Mouse (Mus musculus) cerebellum, adult (tissue): ENCODE measurements at regions not wholly inside any gene's neighbourhood (a gene's known extent, or its start where the extent isn't known, plus 50 kb on each side); places are given as distances from the start of the nearest gene placed in this dataset.

Experiments used
- ATAC-seq: cut with Nextera tagmentation; 2 replicates; pipeline ENCODE4 v1.9.2; 2017; ENCODE audit warnings: mild to moderate bottlenecking, moderate library complexity, mixed read lengths; ENCODE audit not compliant: insufficient number of reproducible peaks, low FRiP score, low TSS enrichment

DNA sequence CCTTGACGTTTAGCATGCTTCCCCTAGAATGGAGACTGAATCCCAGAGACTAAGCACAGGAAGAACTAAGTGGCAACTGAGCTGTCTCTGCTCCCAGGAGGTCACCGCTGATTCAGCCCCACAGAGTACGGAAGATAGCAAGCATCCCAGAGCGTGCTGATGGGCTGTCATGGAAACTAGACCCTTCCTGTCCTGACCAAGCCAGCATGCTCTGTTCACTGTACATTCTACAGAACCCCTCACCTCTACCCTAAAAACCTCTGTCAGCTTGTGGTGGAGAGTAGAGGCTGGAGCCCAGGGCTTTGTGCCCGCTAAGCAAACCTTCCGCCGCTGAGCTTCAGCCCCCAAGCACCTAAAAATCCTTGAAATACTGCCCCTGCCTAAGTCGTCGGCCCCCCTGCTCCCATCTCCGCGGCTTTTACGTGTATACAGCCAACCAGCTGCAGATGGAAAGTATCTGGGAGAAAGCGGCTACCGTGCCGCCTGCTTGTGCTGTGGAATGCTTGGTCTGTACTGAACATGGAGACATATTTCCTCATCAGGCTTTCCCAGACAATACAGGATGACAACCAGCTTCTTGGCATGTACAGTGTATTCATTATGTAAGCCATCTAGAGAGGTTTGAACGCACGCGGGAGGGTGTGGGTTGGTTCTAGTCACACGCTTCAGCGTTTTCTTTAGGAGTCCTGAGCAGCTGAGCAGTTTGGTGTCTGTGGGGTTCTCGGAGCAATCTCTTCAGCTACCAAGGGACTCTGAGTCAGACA lies 237.1 kb downstream of the Tshz3 start:
- ATAC-seq, result no peak

DNA sequence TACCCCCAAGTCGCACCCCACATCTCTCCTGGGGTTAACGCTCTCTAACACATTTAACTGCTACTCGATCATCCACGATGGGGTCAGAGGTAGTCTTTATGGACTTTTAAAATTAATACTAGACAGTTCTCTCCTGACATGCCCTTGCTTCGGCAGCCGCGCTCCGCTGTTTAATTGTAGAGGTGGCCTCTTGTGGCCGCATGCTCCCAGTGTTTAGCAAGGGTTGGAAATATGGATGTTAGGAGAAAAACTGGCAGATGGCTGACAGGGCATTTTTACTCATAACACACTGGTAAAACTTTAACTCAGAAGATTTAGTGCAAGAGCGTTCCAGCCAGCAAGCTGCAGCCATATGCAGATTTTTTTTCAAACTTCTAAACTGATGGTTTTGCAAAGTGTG lies 242.7 kb downstream of the Tshz3 start:
- no peak for ATAC-seq

DNA sequence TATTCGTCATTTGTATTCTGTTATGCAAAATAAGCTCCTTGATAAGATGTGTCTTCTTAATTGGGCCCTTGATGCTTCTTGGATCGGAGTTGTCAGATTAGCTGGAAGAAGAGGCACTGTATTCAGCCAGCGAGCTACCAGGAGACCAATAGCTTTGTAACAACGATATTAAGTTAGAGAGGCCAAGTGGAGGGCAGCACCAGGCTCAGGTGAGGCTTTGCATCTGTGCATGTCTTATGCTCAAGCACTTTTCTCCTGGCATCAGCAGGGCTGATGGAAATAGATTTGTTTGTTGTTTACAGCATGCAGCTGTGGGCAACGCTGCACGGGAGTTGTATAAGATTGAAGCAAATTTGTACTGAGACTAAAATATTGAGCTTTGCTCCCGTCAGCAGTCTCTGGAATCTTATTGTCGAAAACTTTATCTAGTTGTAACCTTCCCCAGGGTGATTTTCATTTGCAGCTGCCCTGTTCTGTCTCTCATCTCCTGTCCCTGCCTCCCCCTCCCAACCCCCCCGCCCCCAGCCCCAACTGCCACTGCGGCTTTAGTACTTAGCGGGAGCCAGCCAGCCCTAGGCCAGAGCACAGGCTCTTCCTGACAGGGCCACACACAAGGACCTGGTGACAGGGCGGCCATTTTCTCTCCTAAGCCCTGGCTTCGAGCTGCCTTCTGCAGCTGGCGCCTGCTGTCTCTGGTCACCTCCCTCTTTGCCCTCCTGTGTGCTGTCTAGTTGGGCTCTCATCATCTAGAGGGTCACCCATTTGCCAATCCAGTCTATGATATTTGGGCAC lies 247.3 kb downstream of the Tshz3 start:
- no peak for ATAC-seq

DNA sequence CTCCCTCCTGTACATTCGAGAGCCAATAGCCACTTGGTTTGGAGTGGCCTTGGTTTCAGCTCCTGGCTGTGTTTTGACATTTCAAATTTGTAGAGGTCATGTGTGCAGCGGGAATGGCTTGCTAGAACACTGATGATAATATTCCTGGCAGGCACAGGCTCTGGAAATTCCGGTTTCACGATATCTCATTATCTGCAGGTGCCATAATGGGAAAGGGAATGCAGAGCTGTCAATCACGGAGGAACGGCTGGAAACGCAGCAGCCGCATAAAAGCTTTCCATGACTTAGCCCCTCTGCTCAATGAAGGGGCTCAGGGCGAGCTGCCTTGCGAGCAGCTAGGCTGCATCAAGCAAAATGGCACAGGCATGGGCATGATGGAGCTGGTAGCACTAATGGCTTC lies 251.6 kb downstream of the Tshz3 start:
- no peak for ATAC-seq

DNA sequence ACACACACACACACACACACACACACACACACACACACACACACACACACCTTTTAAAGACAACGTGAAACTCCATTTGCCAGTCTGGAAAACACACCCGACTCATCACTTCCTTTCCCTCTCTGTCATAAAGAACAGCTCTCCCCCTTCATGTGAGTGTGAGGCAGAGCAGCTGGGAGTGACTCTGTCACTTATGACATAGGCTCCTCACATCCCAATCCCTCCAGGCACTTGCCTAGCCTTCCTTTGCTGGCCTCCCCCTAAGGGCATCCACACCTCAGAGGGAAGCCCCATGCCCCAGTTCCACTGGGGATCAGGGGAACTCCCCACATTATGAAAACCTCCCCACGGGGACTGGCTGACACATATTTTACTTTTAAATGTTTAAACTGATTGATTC lies 257.5 kb downstream of the Tshz3 start:
- no peak for ATAC-seq

DNA sequence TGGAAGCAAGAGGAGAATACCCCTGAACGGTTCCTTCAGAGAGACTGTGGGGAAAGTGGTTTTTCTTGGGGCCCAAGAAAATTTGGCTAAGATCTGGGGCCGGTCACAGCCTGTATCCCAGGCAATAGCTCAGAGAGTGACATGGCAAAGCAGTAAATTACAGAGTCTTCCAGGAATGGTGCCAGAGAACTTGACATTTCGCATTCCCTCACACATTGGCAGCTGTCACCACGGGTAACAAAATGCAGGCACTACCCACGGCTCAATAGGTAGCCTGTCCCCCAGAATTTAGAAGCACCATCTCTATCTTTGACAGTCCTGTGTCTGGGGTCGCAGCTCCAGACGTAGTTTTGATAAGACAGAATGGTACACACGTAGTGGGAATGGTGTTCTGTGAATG lies 260.3 kb downstream of the Tshz3 start:
- no peak for ATAC-seq

DNA sequence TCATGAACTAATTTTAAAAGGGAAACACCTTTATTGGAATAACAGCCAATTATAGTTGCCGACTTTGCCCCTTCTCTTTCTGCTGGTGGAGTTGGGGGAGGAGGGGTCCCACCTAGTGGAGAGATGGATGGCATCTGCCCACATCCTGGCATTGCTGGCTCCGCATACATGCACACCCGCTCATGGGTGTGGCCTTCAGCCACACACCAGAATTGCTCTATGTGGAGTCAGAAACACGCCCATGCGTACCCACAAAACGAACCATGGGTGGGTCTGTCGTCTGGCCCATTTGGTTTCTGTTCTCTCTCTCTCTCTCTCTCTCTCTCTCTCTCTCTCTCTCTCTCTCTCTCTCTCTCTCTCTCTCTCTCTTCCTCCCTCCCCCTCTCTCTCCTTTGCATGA lies 273.9 kb downstream of the Tshz3 start:
- ATAC-seq, result no peak

DNA sequence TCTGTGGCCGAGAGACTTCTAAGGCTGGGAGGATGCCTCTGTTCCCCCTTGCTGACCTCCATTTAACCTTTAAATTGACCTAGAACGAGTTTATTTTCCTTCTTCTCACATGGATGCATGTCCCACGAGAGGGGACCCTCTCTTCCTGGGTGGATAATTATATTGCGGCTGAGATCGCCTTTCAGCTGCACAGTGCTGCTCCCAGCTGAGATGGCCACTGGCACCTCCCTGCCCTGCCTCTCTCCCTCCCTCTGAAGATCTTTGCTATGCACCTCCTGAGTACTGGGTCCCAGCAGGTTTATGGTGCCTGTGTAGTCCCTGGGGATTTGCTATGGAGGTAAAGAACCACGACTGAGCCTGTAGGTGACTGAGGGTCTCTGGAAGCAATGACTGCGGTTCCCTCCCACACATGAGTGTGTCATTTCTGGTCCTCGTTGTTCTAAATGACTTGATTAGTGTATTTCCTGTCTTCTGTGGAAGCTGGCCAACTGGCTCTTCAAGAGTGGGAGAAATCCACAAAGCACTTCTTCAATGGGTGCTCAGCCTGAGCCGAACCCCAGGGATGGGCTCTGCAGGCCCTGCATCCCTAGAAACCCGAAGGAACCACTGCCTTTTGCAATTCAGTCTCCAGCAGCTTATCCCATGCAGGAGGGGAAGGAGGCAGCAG lies 275.9 kb downstream of the Tshz3 start:
- no peak for ATAC-seq

DNA sequence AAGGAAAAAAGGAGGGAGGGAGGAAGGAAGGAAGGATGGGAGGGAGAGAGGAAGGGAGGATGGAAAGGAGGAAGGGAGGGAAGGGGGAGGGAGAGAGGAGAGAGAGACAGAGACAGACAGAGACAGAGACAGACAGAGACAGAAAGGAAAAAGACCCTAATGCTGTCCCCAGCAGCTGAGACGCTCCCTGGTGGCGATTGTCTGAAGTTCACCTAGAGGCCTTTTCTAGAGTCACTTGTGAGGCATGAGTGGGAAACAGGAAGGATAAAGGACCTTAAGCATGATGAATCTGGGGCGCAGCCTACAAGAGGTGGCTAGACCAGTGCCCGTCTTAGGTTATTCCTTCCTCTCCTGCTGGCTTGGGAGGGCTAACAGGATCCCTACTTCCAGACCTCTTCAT lies 276.7 kb downstream of the Tshz3 start:
- no peak for ATAC-seq

DNA sequence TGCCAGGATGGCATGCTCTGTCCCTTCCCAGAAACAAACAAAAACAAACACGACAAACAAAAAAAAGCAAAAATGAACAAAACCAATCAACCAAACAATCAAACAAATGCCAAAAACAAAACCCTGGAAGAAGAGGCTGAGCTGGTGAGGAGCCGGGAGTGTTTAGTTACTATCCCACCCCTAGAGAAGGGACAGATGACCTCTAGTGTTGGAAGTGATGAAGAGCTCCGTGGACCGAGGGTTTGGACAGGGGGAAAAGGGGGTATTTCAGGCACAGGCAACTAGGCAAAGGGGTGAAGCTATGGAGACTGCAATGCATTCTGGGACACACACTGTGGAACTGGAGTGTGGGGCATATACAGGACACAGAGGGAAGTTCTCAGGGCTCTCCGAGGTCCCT lies 277.6 kb downstream of the Tshz3 start:
- 0 out of 2 replicates have a peak, but pooled peaks have one; percentile 26 for ATAC-seq

DNA sequence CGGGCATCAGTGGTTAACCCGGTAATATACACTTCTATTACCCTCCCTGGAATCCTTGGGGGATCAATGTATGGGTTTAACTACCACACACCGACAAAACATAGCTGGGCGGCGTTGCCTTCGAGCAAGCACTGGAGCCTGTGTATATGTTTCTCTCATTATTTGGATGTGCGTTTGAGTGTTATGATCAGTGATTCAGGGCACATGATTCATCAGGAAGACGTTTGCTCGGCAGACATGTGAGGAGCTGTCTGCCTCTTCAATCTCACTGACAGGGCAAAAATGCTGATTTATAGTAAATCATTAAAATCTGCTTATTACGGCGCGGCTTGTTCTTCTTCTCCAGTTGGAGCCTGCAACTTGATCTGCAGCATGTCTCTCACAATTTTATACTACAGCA lies 279.9 kb downstream of the Tshz3 start:
- no peak for ATAC-seq

DNA sequence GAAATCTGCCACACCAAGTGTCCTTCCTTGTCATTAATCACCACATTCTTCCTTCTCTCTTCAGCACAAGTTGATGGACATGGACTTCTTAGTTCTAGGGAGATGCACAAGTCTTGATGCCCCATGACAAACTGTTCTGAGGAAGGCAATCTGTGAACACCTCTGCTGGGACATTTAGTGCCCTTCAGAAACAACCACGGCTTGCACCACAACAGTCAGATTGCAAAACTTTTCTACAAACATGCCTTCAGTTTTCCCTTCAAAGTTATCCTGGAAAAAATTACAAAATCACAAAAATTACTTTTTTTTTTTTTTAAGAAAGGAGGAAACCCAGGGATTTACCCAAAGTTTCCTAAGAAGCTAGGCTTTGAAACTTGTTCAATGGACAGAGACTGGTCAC lies 291.5 kb downstream of the Tshz3 start:
- ATAC-seq, result no peak

DNA sequence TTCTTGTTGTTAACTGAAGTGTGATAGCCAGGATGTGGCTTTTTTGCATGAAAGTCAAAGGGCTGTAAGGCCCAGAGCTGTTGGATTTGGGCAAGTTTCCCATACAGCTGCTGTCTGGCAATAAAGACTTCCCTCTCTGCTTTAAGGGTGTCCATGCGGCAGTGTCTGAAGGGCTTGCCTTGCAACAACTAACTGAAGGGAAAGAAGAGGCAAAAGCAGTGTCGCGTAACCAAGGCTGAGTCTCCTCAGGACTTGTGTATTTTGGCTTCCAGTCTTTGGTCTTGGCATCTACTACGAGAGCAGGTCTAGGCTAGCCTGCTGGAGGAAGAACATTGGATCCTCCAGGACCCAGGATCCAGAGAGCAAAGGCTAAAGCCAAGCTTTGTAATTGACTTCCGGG lies 306.7 kb downstream of the Tshz3 start:
- ATAC-seq, result no peak

DNA sequence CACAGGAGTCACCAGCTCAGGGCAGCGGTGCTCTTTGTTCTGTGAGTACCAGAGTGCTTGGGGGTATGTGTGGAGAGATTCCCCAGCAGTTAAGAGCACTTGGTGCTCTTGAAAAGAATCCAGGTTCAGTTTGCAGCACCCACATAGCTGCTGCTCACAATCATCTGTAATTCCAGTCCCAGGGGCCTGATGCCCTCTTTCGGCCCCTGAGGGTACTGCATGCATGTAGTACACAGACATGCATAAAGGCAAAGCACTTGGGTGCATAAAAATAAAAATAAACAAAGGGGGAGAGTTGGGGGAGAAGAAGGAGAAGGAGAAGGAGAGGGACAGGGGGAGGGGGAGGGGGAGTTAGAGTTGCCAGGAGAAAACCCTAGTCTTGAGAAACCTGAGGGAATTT lies 307.8 kb downstream of the Tshz3 start:
- no peak for ATAC-seq

DNA sequence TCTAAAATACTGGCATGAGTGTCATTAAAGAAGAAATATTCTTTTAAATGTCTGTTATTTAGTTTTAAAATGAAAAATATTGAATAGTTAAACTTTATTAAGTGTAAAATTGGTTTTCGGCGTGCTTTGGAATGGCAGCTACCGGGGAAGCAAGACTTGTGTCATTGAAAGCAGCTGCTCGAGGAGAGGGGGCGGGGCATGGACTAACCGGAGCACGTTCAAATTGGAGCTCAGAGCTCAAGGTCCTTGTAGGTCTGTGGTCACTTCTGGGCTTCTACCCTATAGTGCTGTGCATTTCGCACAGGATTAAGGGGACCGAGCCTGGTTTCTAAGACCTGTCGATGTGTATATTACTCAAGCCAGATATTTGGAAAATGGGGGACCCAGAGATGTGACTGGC lies 309.0 kb downstream of the Tshz3 start:
- no peak for ATAC-seq

DNA sequence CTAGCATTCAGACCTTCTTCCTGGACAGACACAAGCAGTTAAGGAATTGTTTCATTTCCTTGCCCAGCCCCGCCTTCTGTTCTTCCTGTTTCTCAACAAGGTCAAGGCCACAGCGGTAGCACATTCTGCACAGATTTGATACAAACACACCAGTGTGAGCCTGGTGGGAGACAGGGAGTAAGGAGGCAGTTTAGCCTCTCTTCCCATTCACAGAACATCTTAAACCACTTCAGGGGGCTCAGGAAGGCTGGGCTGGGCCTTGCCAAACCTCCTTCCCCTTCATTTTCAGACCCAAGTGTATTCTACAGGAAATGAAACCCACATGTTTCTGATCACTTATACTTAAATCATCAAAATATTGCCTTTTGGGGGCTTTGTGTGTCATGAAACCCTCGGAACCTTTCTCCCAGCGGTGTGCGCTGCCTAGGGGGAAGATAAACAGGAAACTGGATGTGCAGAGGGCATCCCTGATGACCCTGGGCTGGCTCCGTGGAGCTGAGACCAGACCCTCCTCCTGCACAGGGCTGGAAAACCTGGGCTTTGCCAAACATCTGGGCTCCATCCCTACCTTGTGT lies 313.3 kb downstream of the Tshz3 start:
- ATAC-seq, result no peak

DNA sequence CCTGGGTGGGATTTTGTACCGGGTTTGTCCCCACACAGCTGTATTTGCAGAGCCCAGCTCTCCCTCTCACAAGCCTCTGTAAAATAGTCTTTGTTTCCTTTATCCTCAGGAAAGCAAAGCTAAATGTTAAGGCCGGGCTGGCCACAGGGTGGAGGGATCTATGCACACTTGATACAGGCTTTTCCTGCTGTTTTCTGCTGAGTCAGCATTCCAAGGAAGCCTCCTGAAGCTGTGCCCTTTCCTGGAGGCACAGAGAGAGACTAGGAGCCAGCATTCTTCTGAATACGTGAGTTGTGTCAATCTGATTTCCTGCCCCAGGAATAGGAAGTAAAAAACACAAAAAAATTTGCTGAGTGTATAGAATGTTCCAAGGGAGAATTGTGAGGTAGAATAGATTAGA lies 322.2 kb downstream of the Tshz3 start:
- ATAC-seq, result no peak

DNA sequence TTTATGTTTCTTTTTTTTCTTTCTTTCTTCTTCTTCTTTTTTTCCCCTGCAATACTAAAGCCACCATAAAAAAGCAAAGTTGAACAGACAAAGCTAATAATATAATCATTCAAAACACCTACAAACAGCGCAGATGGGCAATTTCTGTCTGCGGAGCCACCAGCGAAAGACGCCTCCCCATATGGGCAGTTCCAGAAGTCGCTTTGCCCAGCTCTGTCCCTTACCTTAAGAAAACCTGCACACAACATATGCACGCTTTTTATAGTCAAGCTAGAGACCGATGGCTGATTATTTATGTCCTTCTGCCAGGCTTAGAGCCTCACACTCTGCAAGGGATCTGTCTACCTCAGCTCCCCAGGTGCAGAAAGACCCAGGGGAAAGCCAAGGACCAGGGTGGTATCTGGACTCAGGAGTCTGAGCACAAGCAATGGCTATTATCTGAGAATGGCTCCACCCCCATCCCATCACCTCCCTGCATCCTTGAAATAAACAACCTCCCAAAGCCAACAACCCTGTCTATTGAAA lies 326.6 kb downstream of the Tshz3 start:
- ATAC-seq, result no peak

DNA sequence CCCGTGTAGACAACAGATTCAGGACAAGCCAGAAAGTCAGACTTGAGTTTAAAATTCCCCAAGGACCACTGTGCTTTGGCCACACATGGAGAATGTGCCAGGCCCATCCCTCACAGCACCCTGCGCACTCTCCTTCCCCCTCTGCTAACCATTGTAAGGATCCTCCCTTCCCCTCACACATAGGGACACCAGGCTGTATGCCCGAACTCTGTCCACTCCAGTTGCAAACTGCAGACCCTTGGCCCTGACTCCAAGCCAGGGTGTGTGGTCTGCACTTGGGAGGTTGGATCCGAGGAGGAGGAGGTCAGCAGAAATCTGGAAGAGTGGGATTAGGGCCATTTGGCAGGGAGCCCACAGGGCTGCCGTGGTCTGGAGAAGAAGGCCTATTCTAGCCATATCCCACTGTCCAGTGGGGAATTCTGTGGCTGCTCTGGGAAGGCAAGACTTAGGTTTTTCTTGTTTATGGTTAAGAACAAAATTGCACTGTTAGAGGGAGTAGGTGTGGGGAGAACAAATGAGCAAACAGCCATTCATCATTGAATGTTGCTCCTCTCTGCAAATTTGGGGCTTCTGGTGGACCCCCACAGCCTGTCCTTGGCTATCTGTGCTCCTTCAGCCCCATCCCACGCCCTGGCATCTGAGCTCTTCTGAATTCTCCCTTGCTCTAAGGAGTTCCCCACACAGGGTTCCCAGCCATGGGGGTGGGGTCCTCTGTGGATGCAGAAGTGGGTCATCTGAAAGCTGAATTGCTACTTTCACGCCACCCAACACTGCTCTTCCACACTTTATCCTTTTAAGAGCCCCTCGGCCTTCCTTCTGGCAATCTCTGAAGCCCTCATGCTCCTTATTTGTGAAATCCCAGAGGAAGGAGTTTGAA lies 366.9 kb downstream of the Tshz3 start:
- ATAC-seq, result no peak

DNA sequence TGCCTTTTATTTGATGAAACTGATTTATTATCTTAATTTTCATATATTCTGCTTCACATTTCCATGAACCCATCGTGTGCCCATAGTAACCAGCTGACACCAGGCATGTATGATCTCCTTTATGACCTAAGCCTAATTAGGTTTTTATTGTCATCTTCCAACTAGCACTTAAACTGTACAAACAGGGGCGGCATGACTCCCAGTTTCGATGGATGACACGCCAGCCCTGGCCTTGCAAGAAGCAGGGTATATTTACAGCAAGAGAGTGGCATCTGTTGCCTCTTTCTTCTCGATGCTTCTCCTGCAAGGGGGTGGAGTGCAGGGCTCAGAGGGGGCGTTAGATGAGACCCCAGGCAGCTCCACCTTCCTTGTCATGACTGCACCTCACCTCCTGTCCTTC lies 379.8 kb downstream of the Tshz3 start:
- ATAC-seq, result no peak
